Mouse (Mus musculus) lung, adult 2 months (tissue): ENCODE data around the gene Churc1.

Experiments used
- CTCF ChIP-seq: fragments of 200-500 bp; IDR thresholded peaks from 2 replicates; pipeline ENCODE4 v1.5.1; 2011; ENCODE audit warnings: mild to moderate bottlenecking, low read length, control low read depth; ENCODE audit not compliant: insufficient read depth
- POLR2A ChIP-seq: fragments of 200-500 bp; IDR thresholded peaks from 2 replicates; pipeline ENCODE4 v1.6.1; 2011; ENCODE audit warnings: low read depth, mild to moderate bottlenecking, control low read depth, low read length, borderline replicate concordance; ENCODE audit errors: extremely low read depth

DNA sequence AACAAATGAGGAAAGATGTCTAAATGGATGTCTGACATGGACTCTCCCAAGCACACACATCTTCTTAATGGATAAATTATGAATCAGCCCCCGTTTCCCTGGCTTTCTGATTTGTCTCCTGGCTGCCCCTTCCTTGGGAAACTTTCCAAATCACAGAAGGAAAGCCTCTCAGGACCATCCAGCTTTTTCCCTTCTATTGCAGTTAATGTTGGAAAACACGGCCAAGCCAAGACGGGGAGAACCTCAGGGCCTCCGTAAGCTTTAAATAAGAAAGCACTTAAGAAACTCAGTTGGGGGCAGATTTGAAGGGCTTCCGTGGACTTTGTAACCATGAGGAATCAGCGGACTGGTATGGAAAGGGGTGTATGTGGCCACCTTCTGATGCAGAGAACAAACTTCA lies 54.5 kb downstream of the Churc1 start:
- TF ChIP-seq POLR2A (no peak), CTCF (no peak)
